Mouse (Mus musculus) embryonic stem cell, embryonic (primary cell): ENCODE data around the gene Commd1.

ENCODE experiments used
- CTCF ChIA-PET, 4 experiments: fragments of 300-600 bp in 2 of 4; fragments of 350-600 bp in 2 of 4; sonication (Branson Sonifier 250); formaldehyde crosslinking; loops; one replicate each; lab custom pipeline; 2022; ENCODE audit warnings: inconsistent platforms in 2 of 4; lab: Charles Lee
- POLR2A ChIA-PET, 4 experiments: fragments of 300-600 bp in 2 of 4; fragments of 350-600 bp in 2 of 4; sonication (Branson Sonifier 250); formaldehyde crosslinking; loops; one replicate each; lab custom pipeline; 2022; ENCODE audit warnings: antibody characterized with exemption in 4 of 4, inconsistent platforms in 1 of 4; lab: Charles Lee

The Commd1 gene

DNA sequence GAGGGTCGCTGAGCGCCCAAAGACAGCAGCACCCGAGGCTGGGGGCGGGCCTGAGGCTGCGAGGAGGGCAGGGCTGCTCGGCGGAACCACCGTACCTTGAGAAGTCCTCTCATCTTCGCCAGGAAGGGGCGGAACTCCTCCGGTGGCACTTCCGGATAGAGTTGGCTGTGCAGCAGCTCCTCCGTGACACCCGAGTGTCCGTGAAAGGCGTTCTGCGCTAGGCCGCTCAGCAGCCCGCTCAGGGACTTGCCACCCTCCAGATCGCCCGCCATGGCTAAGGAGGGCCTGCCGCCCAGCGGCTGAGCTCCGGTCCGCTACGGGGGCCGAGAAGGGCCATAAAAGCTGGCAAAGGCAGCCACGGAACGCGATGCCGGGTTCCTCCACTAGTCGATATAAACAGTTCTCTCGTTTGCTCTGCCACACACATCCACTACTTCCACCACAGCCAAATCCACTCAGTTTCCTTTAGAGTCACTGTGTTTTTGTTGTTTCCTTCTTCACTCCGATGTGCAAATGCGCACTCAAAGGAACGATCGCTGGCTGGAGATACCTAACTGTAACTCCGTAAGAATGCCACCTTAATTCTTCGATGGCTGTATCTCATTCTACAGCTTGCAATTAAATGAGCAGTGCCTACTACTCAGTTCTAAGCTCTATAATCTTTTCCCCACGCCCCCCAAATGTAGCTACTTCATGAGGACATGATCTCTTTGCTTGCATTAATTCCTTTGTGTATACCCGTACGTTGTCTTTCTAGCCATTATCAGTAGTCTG, at the start of gene Commd1, which contains the start of gene Gm28048:
Gene Commd1, minus strand, starts transcription at position 399 of the 774 bp plus-strand sequence.
Gene Gm28048, minus strand, starts transcription at position 107 of the 774 bp plus-strand sequence.
- POLR2A ChIA-PET: interaction anchor here (0.6 to 19.1 kb wide), 32 partner anchors 8 to 684 kb away, joined by 3 to 427 read pairs (median 5); partner anchors contain the start of genes Cct4 (in 4 of the 4), Fam161a (in 3 of the 4), Zrsr1 (in 2 of the 4) and Ahsa2 (in 1 of the 4)
- CTCF ChIA-PET: interaction anchor here in 3 of 4 experiments (0.6 to 1.5 kb wide), 10 partner anchors 8 to 1855 kb away, joined by 3 to 15 read pairs (median 4); partner anchors contain the start of gene Cct4 (in 1 of the 3)

GRCm38 (mm10) chr11:23029399-23029798, 47.2 kb upstream of the Commd1 start:
- POLR2A ChIA-PET: interaction anchor here in 2 of 4 experiments (1.1 to 2.1 kb wide), 5 partner anchors 9 to 22 kb away, joined by 3 to 9 read pairs (median 4); partner anchors contain the start of gene Fam161a (in 1 of the 2)
- CTCF ChIA-PET: no interaction called here

DNA sequence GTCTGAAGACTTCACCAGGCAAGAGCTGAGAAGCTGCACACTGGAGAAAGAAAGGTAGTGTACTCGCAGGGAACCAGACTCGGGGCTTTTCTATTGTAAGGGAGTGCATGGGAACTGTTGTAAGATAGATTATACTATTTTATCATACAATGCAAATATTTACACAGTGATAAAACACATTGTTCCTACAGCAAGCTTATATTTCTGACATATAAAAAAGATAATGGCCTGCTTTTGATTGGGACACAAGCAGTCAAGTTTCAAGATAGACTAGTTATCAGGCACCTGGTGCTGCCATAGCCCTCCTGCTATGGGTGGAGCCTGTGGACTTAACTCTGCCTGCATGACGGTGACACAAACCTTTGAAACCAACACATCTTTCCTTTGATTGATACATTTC, 46.8 kb upstream of the Commd1 start:
- ChIA-PET CTCF (no interaction called here), POLR2A (interaction anchor here in 2 of 4 experiments (0.6 to 2.1 kb wide), 7 partner anchors 9 to 36 kb away, joined by 3 to 9 read pairs (median 4); partner anchors contain the start of gene Fam161a (in 1 of the 2))

- POLR2A ChIA-PET: interaction anchor here in 2 of 4 experiments (1.0 to 1.2 kb wide), 4 partner anchors 14 to 231 kb away, joined by 3 to 4 read pairs (median 3); no protein-coding TSS in a partner anchor
- CTCF ChIA-PET: no interaction called here
Measured at GRCm38 (mm10) chr11:23024169-23024568, 42.0 kb upstream of the Commd1 start.

DNA sequence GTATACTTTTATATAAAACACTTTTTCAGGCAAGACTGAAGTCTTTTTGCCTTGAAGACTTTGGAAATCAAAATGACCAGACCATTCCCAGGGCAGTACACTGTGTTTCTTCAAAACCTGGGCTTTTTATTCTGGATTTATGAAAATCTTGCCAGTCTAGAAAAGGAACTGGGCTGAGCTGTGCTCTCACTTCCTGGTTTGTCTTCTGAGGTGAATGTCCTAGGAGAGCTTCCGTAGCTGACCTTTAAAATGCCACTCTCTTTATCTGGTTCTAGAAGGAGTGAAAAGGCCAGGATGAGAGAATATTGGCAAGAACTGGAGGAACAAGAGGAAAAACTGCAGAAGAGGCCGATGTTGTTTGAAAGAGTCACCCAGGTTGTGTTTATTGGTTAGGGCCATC, 41.0 kb upstream of the Commd1 start:
- ChIA-PET CTCF (no interaction called here), POLR2A (interaction anchor here in 2 of 4 experiments (0.9 to 1.2 kb wide), 3 partner anchors 10 to 102 kb away, joined by 3 read pairs; no protein-coding TSS in a partner anchor)

DNA sequence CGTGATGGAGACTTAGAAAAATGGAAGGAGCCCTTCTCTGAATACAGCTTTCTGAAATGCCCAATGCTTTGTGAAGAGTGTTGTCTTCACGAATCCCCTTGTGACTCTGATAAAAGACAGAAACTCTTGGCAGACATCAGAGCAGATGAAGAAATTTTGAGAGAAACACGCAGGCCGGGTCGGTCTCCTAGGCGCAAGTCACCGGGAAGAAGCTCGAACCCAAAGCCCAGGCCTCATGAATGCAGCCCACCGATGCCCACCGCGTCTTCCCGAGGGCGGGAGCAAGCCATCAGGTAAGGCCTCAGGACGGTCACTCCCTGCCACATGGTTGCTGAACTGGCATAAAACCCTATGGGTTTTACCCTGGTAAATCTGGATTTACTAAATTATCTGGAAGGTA, 38.7 kb upstream of the Commd1 start:
- ChIA-PET POLR2A (interaction anchor here (0.6 to 5.2 kb wide), 34 partner anchors 9 to 800 kb away, joined by 3 to 28 read pairs (median 5); partner anchors contain the start of genes Fam161a (in 3 of the 4), Cct4 (in 2 of the 4) and Xpo1 (in 2 of the 4)), CTCF (interaction anchor here in 1 of 4 experiments (1.6 kb wide), 1 partner anchor 44 kb away, joined by 3 read pairs; no protein-coding TSS in a partner anchor)

DNA sequence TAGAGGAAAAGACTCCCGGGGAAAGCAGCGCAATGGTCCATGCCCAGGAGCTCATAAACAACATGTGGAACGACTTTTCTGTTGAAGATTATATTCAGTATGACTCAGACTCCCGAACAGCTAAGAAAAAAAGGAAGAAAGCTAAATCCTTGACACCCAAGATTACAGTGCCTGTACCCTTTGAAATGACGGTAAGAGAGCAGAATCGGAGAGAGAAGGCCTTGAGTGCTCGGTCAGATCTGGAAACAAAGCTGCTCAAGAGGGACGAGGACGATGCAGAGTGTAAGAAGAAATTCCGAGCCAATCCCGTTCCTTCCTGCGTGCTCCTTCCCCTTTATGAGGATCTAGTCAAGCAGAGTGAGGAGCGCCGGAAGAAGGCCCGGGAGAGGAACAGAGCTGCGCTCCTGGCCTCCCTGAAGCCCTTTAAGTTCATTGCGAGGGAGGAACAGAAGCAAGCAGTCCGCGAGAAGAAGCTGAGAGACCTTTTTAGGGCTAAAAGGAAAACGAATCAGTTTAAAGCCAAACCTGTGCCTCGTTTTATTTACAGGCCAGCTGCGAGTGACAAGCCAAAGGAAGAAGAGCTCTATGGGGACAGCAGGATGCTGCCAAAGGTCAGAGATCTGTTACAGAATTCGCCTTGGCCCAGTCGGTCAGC, 38.1 kb upstream of the Commd1 start:
- POLR2A ChIA-PET: interaction anchor here (0.7 to 5.2 kb wide), 36 partner anchors 8 to 262 kb away, joined by 3 to 28 read pairs (median 4); partner anchors contain the start of genes Fam161a (in 3 of the 4), Cct4 (in 2 of the 4) and Xpo1 (in 2 of the 4)
- CTCF ChIA-PET: interaction anchor here in 1 of 4 experiments (1.1 to 1.6 kb wide), 2 partner anchors 27 to 45 kb away, joined by 3 read pairs; no protein-coding TSS in a partner anchor

DNA sequence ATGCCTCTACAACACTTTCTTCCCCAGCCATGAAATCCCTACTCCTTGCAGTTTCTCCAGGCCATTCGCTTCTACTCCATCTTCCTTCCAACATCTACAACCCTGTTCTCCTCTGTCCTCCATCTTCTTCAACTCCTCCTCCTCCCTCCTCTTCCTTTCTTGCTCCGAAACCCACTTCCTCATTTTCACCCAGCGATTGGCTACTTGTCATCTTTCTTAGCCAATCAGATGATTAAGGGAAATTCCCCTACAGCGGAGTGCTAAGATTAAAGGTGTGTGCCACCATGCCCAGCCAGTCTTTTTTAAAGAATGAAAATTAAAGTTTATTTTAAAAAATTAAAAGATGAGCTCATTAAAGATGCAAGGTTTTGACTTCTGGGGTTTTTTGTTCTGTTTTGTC, 35.8 kb upstream of the Commd1 start:
- ChIA-PET CTCF (interaction anchor here in 3 of 4 experiments (0.6 to 1.4 kb wide), 3 partner anchors 8 to 107 kb away, joined by 3 read pairs; partner anchors contain the start of gene Fam161a (in 1 of the 3)), POLR2A (interaction anchor here in 3 of 4 experiments (0.6 to 5.2 kb wide), 12 partner anchors 10 to 239 kb away, joined by 3 to 28 read pairs (median 4); partner anchors contain the start of genes Cct4 (in 1 of the 3), Fam161a (in 1 of the 3) and Xpo1 (in 1 of the 3))

DNA sequence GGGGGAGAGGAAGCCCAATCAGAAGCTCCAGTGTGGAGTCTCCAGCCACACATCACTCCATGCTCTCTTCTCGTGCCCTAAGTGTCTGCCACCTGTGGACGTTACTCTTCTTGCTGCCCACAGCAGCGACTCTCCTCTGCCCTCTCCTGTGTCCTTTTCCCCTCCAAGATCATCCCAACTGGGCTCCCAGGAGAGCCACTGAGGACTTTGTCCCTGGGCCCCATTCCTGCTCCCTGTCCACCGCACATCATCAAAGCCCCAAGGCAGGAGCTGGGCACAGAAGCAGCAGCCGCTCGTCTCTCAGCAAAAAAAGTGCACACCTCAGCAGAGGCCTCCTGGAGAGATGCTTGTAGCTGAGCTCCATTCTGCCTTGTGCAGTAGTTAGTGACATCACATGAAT, 32.8 kb upstream of the Commd1 start:
- POLR2A ChIA-PET: interaction anchor here in 2 of 4 experiments (0.7 to 1.9 kb wide), 5 partner anchors 13 to 100 kb away, joined by 3 to 5 read pairs (median 3); no protein-coding TSS in a partner anchor

GRCm38 (mm10) chr11:23013580-23014294, 31.6 kb upstream of the Commd1 start:
- CTCF ChIA-PET: interaction anchor here in 2 of 4 experiments (0.6 to 1.6 kb wide), 11 partner anchors 34 to 246 kb away, joined by 3 to 6 read pairs (median 4); partner anchors contain the start of gene Xpo1 (in 1 of the 2)
- POLR2A ChIA-PET: interaction anchor here in 1 of 4 experiments (1.0 to 1.9 kb wide), 5 partner anchors 12 to 111 kb away, joined by 3 to 5 read pairs (median 3); no protein-coding TSS in a partner anchor

More for the DNA sequence above, 32.8 kb upstream of the Commd1 start:
- CTCF ChIA-PET: interaction anchor here in 2 of 4 experiments (0.7 to 1.3 kb wide), 2 partner anchors 11 to 157 kb away, joined by 3 to 4 read pairs; no protein-coding TSS in a partner anchor

DNA sequence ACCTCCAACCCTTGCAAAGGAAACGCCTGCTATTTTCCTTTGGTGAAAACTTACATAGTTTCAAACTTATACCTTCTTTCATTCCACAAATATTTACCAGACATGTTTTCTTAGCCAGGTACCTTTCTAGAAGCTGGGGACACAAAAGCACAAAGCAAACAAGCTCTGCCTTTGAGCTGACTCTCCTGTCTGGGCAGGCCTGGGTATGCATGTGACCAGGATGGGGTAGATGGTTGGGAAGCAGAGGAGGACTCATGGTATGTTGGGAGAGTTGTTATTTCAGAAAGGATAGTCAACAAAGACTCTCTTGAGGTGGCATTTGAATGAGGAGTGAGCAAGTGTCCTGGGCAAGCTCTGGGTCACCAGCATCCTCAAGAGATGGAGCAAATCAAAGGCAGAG, 30.9 kb upstream of the Commd1 start:
- ChIA-PET CTCF (interaction anchor here in 2 of 4 experiments (0.9 to 1.6 kb wide), 7 partner anchors 84 to 247 kb away, joined by 3 to 6 read pairs (median 4); partner anchors contain the start of gene Xpo1 (in 1 of the 2)), POLR2A (interaction anchor here in 2 of 4 experiments (0.8 to 1.3 kb wide), 6 partner anchors 11 to 112 kb away, joined by 3 read pairs; no protein-coding TSS in a partner anchor)

- POLR2A ChIA-PET: interaction anchor here (0.7 to 14.0 kb wide), 36 partner anchors 9 to 657 kb away, joined by 3 to 427 read pairs (median 7); partner anchors contain the start of genes Cct4 (in 4 of the 4), Ahsa2 (in 2 of the 4), Commd1 (in 2 of the 4) and Gm28048 (in 2 of the 4)
- CTCF ChIA-PET: interaction anchor here in 2 of 4 experiments (0.6 to 1.5 kb wide), 5 partner anchors 10 to 264 kb away, joined by 3 to 7 read pairs (median 4); no protein-coding TSS in a partner anchor
Measured at GRCm38 (mm10) chr11:23008824-23009200, 26.6 kb upstream of the Commd1 start.

DNA sequence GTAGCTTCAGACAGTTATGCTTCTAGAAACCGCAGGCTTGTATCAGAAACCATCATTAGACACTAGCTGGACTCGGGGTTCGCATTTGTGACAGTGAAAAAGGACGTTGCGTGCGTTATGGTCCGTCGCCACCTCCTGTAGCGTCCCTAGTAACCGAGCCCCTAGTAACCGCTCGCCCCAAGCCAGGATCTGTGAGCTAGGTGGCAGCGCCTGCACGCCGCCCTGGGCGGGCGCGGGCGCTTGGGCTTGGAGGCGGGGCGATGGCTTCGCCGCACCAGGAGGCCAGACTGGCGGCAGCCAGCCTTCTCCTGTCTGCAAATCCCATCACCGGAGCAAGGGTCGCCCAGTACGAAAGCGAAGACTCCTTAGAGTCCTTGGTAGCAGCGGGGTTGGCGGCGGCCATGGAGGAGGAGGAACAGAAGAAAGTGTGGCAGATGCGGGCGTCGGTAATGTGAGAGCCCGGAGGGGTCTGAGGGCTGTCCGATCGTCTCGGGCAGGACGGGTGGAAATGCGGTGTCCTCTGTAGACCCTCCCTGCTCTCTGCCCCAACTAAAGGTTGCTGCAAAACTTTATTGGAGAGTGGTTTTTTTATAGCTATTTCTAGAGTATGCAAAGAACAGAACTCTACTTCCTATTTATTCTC, 26.1 kb upstream of the Commd1 start:
- POLR2A ChIA-PET: interaction anchor here (0.7 to 14.0 kb wide), 61 partner anchors 9 to 658 kb away, joined by 3 to 427 read pairs (median 5); partner anchors contain the start of genes Cct4 (in 4 of the 4), Commd1 (in 3 of the 4), Gm28048 (in 3 of the 4) and Ahsa2 (in 2 of the 4)
- CTCF ChIA-PET: interaction anchor here in 3 of 4 experiments (0.6 to 1.5 kb wide), 8 partner anchors 10 to 264 kb away, joined by 3 to 7 read pairs (median 4); partner anchors contain the start of gene Cct4 (in 1 of the 3)

- CTCF ChIA-PET: interaction anchor here (0.5 to 1.5 kb wide), 9 partner anchors 11 to 265 kb away, joined by 3 to 5 read pairs (median 3); partner anchors contain the start of gene Cct4 (in 1 of the 4)
- POLR2A ChIA-PET: interaction anchor here (0.6 to 14.0 kb wide), 77 partner anchors 8 to 658 kb away, joined by 3 to 427 read pairs (median 4); partner anchors contain the start of genes Cct4 (in 4 of the 4), Commd1 (in 3 of the 4), Gm28048 (in 3 of the 4) and Ahsa2 (in 2 of the 4)
Measured at GRCm38 (mm10) chr11:23007481-23008180, 25.4 kb upstream of the Commd1 start, which contains the start of gene Fam161a. TSS of gene Fam161a (plus strand) at chr11:23007531.

- CTCF ChIA-PET: interaction anchor here (0.5 to 1.5 kb wide), 6 partner anchors 11 to 143 kb away, joined by 3 to 5 read pairs (median 3); partner anchors contain the start of gene Cct4 (in 1 of the 4)
- POLR2A ChIA-PET: interaction anchor here (0.6 to 14.0 kb wide), 63 partner anchors 8 to 659 kb away, joined by 3 to 427 read pairs (median 5); partner anchors contain the start of genes Cct4 (in 4 of the 4), Commd1 (in 3 of the 4), Gm28048 (in 2 of the 4) and Xpo1 (in 2 of the 4)
Measured at GRCm38 (mm10) chr11:23007166-23007480, 24.9 kb upstream of the Commd1 start.
